Mouse (Mus musculus): ENCODE results near the gene Snapc4.
"Not testable (repeated sequence)": the region's sequence is repeated elsewhere in the genome, so short reads cannot be mapped to it uniquely, and the experiment has no call there.

Gene Snapc4

DNA sequence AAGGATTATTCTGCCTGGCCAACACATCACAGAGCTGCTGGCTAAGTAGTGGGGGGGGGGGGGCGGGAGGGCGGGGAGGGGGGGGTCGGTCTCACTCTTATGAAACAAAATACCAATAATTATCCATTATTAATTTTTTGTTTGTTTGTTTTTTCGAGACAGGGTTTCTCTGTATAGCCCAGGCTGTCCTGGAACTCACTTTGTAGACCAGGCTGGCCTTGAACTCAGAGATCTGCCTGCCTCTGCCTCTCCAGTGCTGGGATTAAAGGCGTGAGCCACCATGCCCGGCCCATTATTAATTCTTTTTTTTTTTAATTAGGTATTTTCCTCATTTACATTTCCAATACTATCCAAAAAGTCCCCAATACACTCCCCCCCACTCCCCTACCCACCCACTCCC is 418 bp upstream of the Snapc4 start:
- DNase-seq (ENCODE audit: low read depth, low spot score), result not testable (repeated sequence)

DNA sequence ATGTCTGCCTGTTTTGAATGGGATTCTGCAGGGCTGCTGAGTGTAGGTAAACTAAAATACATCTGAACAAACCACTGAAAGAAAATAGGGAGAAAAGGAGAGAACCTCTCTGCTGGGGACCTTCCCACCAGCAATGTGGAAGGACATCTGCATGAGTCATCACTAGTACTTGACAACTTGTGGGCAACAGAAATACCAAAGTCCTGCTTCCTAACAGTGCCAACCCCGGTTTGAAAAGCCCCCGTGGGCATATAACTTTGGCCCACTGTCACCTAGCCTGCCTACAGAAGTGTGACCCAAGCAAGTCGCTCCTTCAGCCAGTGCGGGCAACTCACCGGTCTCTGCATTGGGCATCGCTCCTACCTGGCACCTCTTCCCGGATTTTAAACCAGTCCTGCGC is 8.1 kb downstream of the Snapc4 start:
- peak; percentile 75 for DNase-seq (ENCODE audit: low read depth, low spot score)

DNA sequence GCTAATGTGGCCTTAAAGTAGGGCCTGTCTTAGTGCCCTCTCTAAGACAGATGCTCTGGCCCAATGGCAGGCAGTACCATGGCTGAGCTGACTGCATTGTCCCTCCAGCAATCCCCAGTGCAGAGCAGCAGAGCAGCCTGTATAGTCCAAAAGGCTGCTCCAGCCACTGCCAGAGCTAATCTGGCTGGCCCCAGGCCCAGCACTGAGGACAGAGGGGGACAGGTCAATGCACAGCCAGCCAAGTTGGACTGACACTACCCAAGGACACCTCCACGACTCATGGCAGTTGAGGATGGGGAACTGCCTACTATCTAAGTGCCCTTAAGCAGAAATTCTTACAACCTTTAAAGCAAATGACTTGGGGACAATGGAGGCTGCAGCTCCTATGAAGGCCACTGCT is 11.9 kb downstream of the Snapc4 start:
- no peak for DNase-seq (ENCODE audit: low read depth, low spot score)

GRCm38 (mm10) chr2:26367911-26368310 is 12.5 kb downstream of the Snapc4 start:
- DNase-seq (ENCODE audit: low read depth, low spot score), result no peak

- DNase-seq (ENCODE audit: low read depth, low spot score), result peak; percentile 63
Observed at GRCm38 (mm10) chr2:26364738-26365465, 15.6 kb downstream of the Snapc4 start.

- no peak for DNase-seq (ENCODE audit: low read depth, low spot score)
Observed at GRCm38 (mm10) chr2:26363481-26363880, 17.0 kb downstream of the Snapc4 start.

- DNase-seq (ENCODE audit: low read depth, low spot score), result no peak
Observed at GRCm38 (mm10) chr2:26362991-26363390, 17.5 kb downstream of the Snapc4 start.

- no peak for DNase-seq (ENCODE audit: low read depth, low spot score)
Observed at GRCm38 (mm10) chr2:26360772-26361171, 19.7 kb downstream of the Snapc4 start, which contains the start of gene Card9. Card9 (minus strand) TSS chr2:26360918.

DNA sequence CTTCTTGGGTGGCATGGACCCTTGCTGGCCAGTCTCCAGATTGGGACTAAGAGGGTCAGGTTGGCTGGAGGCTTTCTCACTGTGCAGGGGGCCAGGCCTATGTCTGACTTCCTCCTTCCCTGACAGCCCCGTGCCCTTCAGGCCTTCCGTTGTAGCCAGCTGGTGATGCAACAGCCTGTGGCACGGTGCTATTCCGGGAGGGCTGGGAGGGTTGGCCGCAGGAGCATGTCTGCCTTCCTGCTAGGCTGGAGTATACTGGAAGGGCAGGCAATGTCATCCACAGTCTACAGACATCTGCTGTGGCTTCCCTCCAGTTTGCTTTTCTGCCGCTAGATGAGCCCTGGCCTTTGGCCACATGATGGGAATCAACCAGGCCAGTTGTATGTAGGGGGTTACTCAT is 20.5 kb downstream of the Snapc4 start:
- no peak for DNase-seq (ENCODE audit: low read depth, low spot score)

- no peak for DNase-seq (ENCODE audit: low read depth, low spot score)
Observed at GRCm38 (mm10) chr2:26358667-26359320, 21.7 kb downstream of the Snapc4 start.

DNA sequence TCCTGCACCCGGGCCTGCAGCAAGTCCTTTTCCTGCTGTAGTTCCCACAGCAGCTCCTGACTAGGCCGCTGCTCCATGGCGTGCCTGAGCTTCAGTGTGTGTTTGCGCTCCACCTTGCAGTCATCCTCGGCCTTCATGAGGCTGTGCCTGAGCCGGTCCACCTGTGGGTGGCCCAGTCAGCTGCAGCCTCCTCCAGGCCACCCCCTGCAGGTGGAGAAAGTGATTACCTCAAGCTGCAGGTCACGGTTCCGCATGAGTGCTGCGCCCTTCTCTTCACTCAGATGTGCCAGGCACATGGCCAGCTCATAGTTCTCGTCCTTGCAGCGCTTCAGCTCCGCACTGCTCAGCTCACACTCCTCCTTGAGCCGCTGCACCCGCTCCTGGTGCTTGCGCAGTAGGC is 23.0 kb downstream of the Snapc4 start:
- DNase-seq (ENCODE audit: low read depth, low spot score), result no peak

DNA sequence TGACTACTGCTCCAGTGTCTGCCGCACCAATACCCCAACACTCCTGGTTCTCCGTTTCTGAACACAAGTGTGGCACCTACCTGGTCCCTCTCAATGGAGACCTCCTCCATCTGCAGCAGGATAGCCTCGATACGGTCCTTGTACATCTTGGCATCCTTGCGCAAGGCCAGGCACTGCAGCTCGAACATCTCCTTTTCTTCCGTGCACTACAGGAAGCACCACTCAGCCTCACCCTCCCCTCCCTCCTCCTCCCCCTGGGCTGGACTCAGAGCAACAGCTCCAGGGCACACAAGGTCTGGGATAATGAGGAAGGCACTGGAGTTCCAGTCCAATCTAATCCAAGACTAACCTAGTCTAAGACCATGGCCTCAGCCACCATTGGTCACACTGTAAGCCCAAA is 23.8 kb downstream of the Snapc4 start:
- no peak for DNase-seq (ENCODE audit: low read depth, low spot score)

GRCm38 (mm10) chr2:26356231-26356630 is 24.2 kb downstream of the Snapc4 start:
- DNase-seq (ENCODE audit: low read depth, low spot score), result no peak

DNA sequence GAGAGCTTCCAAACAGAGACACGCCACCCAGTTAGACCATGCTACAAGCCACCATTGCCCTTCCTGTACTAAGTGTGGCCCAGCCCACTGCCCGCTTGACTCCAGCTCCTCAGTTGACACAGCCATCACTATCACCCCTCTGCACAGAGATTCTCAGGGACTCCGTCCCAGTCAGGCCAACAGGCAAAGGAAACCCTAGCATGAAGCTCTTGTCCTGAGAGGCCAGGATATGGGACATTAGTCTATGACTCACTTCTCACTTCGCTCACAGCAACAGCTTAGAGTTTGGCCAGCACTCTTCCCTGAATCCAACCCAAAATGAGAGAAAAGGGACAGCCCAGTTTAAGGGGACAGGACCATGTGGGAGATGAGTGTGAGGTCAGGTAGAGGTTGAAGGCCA is 26.1 kb downstream of the Snapc4 start:
- no peak for DNase-seq (ENCODE audit: low read depth, low spot score)

GRCm38 (mm10) chr2:26353066-26353980 is 27.1 kb downstream of the Snapc4 start:
- DNase-seq (ENCODE audit: low read depth, low spot score), result no peak

DNA sequence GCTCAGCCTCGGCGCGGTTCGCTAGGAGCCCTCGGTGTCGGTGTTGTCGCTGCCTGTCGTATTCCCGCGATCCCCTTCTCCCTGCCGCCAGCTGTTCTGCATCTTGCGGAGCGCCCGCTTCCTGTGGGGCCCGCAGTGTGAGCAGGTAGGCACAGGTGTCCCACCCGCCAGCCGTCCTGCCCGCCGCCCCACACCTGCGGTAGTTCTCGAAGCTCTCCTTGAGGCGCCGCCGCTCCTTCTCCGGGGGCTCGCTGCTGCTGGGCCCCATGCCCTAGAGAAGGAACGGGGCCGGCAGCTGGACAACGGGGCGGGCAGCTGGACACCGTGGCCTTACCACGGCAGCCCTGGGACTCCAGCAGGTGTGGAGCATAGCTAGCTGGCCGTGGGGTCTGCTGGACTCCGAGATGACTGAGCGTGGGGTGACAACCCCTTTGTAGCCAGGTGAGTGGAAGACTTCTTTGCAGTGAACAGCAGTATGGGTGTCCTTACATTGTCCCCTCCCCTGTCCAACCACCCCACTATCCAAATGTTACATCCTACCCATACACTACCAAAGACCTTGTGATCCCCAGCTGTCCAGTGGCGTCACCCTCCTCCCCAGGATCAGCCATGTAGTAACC is 28.1 kb downstream of the Snapc4 start:
- DNase-seq (ENCODE audit: low read depth, low spot score), result no peak

GRCm38 (mm10) chr2:26351358-26352290 is 28.8 kb downstream of the Snapc4 start, which contains the start of gene Dnlz:
Dnlz (minus strand) TSS chr2:26352110.
- peak; percentile 93 for DNase-seq (ENCODE audit: low read depth, low spot score)

DNA sequence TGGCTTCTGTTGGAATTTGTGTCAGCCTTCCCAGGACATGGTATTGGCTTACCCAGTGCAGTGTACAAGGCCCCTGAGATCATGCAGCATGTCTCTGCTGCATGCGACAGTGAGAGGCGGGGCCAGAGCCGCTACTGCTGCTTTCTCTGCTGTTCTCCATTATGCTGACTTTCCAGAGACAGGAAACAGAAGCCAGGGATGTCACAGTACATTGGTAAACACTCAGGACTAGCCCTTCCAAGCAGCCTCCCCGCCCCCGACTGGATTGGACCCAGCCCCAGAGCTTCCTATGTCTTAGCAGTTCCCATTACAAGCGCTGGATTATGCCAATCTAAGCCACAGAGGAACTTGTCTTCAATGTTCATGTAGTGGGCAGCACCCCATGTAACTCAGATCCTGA is 32.2 kb downstream of the Snapc4 start:
- DNase-seq (ENCODE audit: low read depth, low spot score), result peak; percentile 19

DNA sequence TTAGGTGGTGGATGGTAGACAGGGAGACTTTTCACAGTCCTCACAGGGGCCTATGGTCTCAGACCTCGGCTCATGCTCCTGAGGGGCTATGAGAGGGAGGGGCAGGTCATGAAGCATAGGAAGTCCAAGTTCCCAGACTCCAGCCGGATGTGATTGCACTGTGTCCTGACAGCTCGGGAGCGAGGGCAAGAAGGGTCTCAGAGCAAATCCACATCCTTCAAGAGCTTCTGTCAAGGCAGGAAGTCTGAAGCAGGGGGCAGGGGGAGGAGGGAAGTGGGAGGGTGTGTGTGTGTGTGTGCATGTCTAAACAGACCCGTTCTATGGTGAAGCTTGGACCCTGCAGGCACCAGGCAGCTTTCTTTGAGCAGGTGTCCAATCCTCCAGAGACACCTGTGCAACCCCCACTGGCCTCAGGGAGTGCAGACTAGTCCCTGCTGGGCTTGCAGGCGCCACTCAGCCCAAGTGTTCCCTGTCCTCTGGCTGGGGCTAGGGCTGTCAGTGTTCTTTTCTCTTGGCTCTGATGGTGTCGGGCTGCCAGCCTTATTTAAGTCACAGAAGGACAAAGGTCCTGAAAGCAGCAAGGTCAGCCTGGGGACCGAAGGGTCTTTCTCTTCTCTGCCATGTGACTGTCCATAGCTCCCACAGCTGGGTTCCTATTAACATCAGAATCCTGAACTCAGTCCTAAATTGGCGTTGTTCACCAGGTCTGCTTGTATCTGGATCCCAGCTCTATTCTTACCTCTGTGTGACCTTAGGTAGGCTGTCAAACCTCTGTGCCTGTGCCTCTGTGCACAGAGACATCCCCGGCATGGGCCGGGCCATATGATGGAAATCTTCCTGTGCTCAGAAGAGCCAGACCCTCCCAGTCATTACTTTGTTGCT is 37.6 kb downstream of the Snapc4 start:
- DNase-seq (ENCODE audit: low read depth, low spot score), result no peak

DNA sequence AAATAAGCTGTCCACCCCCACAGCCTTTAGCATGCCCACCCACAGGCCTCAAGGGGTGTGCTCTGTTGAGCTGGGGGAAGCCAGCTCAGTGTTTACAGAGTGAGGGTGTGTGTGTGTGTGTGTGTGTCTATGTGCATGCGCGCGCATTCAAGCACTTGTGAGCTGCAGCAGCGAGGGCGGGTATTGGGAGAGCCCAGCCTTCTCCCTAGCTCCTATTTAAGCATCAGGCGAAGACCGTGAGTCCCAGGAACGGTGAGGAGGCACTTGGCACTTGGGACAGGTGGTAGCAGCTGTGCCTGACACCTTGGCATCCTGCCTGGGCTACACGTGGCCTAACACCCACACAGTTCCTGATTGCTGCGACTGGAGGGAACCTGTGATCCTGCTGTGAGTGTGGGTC is 38.4 kb downstream of the Snapc4 start:
- no peak for DNase-seq (ENCODE audit: low read depth, low spot score)

Data from 3T3-L1 (cell line).